Mouse (Mus musculus) embryonic fibroblast, embryonic 13.5 days (primary cell): Measurements from ENCODE around the gene Rtbdn.

Source experiments
- CTCF ChIP-seq: IDR thresholded peaks from 2 replicates; pipeline ENCODE4 v1.5.1; 2011; ENCODE audit warnings: mild to moderate bottlenecking, control low read depth, low read length, moderate library complexity, borderline replicate concordance; ENCODE audit not compliant: insufficient read depth
- POLR2A ChIP-seq: IDR thresholded peaks from 2 replicates; pipeline ENCODE4 v1.6.1; 2011; ENCODE audit warnings: low read depth, mild to moderate bottlenecking, control low read depth, low read length, moderate library complexity

- TF ChIP-seq CTCF, result no peak
- TF ChIP-seq POLR2A, result no peak
These were observed 11.9 kb upstream of the Rtbdn start for GRCm38 (mm10) chr8:84934860-84935259.
